Mouse (Mus musculus): ENCODE measurements around the gene Retnlb. TPM values are rescaled to one million over a fixed set of nuclear protein-coding genes. Genes with fewer than 3 reads are reported as not detected.
"Not testable (repeated sequence)": the region's sequence is repeated elsewhere in the genome, so short reads cannot be mapped to it uniquely, and the experiment has no call there.

The Retnlb gene
- total and polyA plus RNA-seq, 2 experiments from 2014 or later: not detected

GRCm38 (mm10) chr16:48811881-48812436 lies 4.7 kb upstream of the Retnlb start:
- Histone ChIP-seq H3K27me3 (ENCODE audit: insufficient read depth, low read length) (no peaks in the 10 kb centered on the region), H3K4me3 (ENCODE audit: low read depth, low read length) (no peak overlapping the region), H3K4me1 (ENCODE audit: insufficient read depth, low read length) (no peaks in the 10 kb centered on the region), H3K9ac (replicated peaks; ENCODE audit: low read length, poor library complexity, severe bottlenecking) (no peak overlapping the region), H3K4me2 (ENCODE audit: low read depth, low read length, poor library complexity, severe bottlenecking) (no peak overlapping the region), H3K9me3 (ENCODE audit: low read length) (no peaks in the 10 kb centered on the region), H3K36me3 (ENCODE audit: insufficient read depth, low read length) (no peaks in the 10 kb centered on the region), H3K27ac (ENCODE audit: low read depth, low read length) (no peak overlapping the region)
- WGBS: 89% methylated on average over 7 of the region's 7 CpGs
- TF ChIP-seq CTCF (IDR thresholded peaks at IDR 0.05): no peak
- ATAC-seq (ENCODE audit: low FRiP score): no peak
- DNase-seq (ENCODE audit: low spot score): no peak

DNA sequence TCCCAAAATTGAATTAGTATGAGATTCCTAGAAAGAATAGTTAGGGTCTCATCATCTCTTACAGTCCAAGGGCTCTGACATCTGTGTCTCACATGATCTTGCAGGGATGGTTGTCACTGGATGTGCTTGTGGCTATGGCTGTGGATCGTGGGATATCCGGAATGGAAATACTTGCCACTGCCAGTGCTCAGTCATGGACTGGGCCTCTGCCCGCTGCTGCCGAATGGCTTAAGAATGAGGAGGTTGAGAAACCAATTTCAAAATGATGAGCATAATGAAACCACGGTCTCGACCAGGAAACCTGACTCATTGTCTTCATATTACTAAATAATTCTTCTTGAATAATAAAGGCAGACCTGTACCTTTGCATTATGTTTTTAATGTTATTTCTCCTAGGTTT lies 1.9 kb downstream of the Retnlb start:
- TF ChIP-seq CTCF (IDR thresholded peaks at IDR 0.05): no peak
- WGBS: 89% methylated on average over 6 of the region's 6 CpGs
- Histone ChIP-seq H3K27ac (ENCODE audit: low read depth, low read length) (no peak overlapping the region), H3K4me2 (ENCODE audit: low read depth, low read length, poor library complexity, severe bottlenecking) (no peak overlapping the region), H3K9me3 (ENCODE audit: low read length) (no peaks in the 10 kb centered on the region), H3K9ac (replicated peaks; ENCODE audit: low read length, poor library complexity, severe bottlenecking) (no peak overlapping the region), H3K4me3 (ENCODE audit: low read depth, low read length) (no peak overlapping the region), H3K27me3 (ENCODE audit: insufficient read depth, low read length) (no peaks in the 10 kb centered on the region), H3K36me3 (ENCODE audit: insufficient read depth, low read length) (no peaks in the 10 kb centered on the region), H3K4me1 (ENCODE audit: insufficient read depth, low read length) (no peaks in the 10 kb centered on the region)
- DNase-seq (ENCODE audit: low spot score): no peak
- ATAC-seq (ENCODE audit: low FRiP score): no peak

DNA sequence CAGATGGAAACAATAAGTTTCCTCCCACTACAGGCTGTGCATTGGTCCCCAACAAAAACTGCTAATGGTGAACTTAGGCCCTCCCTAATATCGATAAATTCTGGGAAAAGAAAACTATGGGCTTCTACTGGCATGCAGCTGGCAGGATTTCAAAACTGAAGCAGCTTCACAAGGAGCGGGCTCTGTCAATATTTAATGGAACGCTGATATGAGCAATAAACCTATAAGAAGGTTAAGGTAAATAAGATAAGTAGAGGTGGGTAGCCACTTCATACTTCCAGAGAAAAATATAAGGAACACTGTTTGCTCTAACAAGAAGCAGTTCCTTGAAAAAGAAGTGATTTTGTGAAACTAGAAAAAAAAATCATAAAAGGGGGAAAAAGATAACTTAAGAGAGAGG lies 9.8 kb downstream of the Retnlb start:
- Histone ChIP-seq H3K4me3 (ENCODE audit: low read depth, low read length) (no peak overlapping the region), H3K27me3 (ENCODE audit: insufficient read depth, low read length) (no peaks in the 10 kb centered on the region), H3K27ac (ENCODE audit: low read depth, low read length) (no peak overlapping the region), H3K9me3 (ENCODE audit: low read length) (no peaks in the 10 kb centered on the region), H3K4me1 (ENCODE audit: insufficient read depth, low read length) (no peaks in the 10 kb centered on the region), H3K4me2 (ENCODE audit: low read depth, low read length, poor library complexity, severe bottlenecking) (no peak overlapping the region), H3K9ac (replicated peaks; ENCODE audit: low read length, poor library complexity, severe bottlenecking) (no peak overlapping the region), H3K36me3 (ENCODE audit: insufficient read depth, low read length) (no peaks in the 10 kb centered on the region)
- no peak for TF ChIP-seq CTCF (IDR thresholded peaks at IDR 0.05)
- ATAC-seq (ENCODE audit: low FRiP score): no peak
- WGBS: 85% methylated on average over 3 of the region's 3 CpGs
- DNase-seq (ENCODE audit: low spot score): no peak

GRCm38 (mm10) chr16:48827625-48828024 lies 11.0 kb downstream of the Retnlb start:
- Histone ChIP-seq H3K9ac (replicated peaks; ENCODE audit: low read length, poor library complexity, severe bottlenecking) (no peak overlapping the region), H3K27me3 (ENCODE audit: insufficient read depth, low read length) (no peaks in the 10 kb centered on the region), H3K4me3 (ENCODE audit: low read depth, low read length) (no peak overlapping the region), H3K4me2 (ENCODE audit: low read depth, low read length, poor library complexity, severe bottlenecking) (no peak overlapping the region), H3K9me3 (ENCODE audit: low read length) (no peaks in the 10 kb centered on the region), H3K4me1 (ENCODE audit: insufficient read depth, low read length) (no peaks in the 10 kb centered on the region), H3K27ac (ENCODE audit: low read depth, low read length) (no peak overlapping the region), H3K36me3 (ENCODE audit: insufficient read depth, low read length) (no peaks in the 10 kb centered on the region)
- no peak for DNase-seq (ENCODE audit: low spot score)
- no peak for ATAC-seq (ENCODE audit: low FRiP score)
- no peak for TF ChIP-seq CTCF (IDR thresholded peaks at IDR 0.05)
- 48% methylated on average over 1 of the region's 1 CpGs for WGBS

DNA sequence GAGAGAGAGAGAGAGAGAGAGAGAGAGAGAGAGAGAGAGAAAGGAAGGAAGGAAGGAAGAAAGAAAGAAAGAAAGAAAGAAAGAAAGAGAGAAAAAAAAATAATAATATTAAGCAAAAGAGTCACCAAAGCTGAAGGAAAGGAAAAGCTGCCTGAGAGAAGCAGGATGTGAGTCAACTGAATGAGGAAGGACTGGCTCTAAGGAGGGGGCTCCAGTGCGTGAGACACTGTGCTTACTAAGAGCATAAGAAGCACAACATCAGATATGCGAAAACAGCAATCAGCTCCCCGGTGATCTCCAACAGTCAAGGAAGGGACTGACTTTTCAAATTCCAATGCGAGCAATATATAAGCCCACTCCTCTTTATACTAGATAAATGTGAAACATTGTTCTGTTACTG lies 12.4 kb downstream of the Retnlb start:
- Histone ChIP-seq H3K36me3 (ENCODE audit: insufficient read depth, low read length) (no peaks in the 10 kb centered on the region), H3K27ac (ENCODE audit: low read depth, low read length) (no peak overlapping the region), H3K9ac (replicated peaks; ENCODE audit: low read length, poor library complexity, severe bottlenecking) (no peak overlapping the region), H3K27me3 (ENCODE audit: insufficient read depth, low read length) (no peaks in the 10 kb centered on the region), H3K4me2 (ENCODE audit: low read depth, low read length, poor library complexity, severe bottlenecking) (no peak overlapping the region), H3K4me1 (ENCODE audit: insufficient read depth, low read length) (no peaks in the 10 kb centered on the region), H3K9me3 (ENCODE audit: low read length) (no peaks in the 10 kb centered on the region), H3K4me3 (ENCODE audit: low read depth, low read length) (no peak overlapping the region)
- WGBS: 83% methylated on average over 4 of the region's 4 CpGs
- TF ChIP-seq CTCF (IDR thresholded peaks at IDR 0.05): no peak
- DNase-seq (ENCODE audit: low spot score) (no peak), ATAC-seq (ENCODE audit: low FRiP score) (no peak)

DNA sequence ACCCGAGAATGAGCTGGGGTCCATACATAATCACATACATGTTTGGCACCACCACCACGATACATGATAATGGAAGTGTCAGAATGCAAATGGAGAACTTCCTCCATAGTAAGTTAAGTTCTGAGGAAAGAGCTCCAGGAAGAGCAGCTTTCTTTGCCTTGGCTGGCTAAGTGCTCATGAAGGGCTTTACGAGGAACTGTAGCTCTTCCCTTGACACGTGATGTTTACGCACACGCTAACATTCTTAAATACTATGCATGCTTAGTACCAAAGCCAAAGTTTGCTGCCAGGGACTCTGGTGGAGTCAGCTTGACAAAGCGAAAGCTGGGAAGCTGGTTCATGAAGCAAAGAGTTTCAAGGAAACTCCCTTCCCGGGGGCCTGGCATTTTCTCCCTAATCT lies 15.4 kb downstream of the Retnlb start:
- Histone ChIP-seq H3K9ac (replicated peaks; ENCODE audit: low read length, poor library complexity, severe bottlenecking) (no peak overlapping the region), H3K4me2 (ENCODE audit: low read depth, low read length, poor library complexity, severe bottlenecking) (no peak overlapping the region), H3K27me3 (ENCODE audit: insufficient read depth, low read length) (no peaks in the 10 kb centered on the region), H3K36me3 (ENCODE audit: insufficient read depth, low read length) (no peaks in the 10 kb centered on the region), H3K9me3 (ENCODE audit: low read length) (no peaks in the 10 kb centered on the region), H3K4me3 (ENCODE audit: low read depth, low read length) (no peak overlapping the region), H3K27ac (ENCODE audit: low read depth, low read length) (no peak overlapping the region), H3K4me1 (ENCODE audit: insufficient read depth, low read length) (no peaks in the 10 kb centered on the region)
- no peak for TF ChIP-seq CTCF (IDR thresholded peaks at IDR 0.05)
- ATAC-seq (ENCODE audit: low FRiP score): no peak
- 92% methylated on average over 7 of the region's 8 CpGs for WGBS
- no peak for DNase-seq (ENCODE audit: low spot score)

- not testable (repeated sequence) for H3K4me1 ChIP-seq (ENCODE audit: insufficient read depth, low read length); ATAC-seq (ENCODE audit: low FRiP score); H3K9me3 ChIP-seq (ENCODE audit: low read length); DNase-seq (ENCODE audit: low spot score); H3K27me3 ChIP-seq (ENCODE audit: insufficient read depth, low read length); H3K36me3 ChIP-seq (ENCODE audit: insufficient read depth, low read length); H3K4me2 ChIP-seq (ENCODE audit: low read depth, low read length, poor library complexity, severe bottlenecking); H3K4me3 ChIP-seq (ENCODE audit: low read depth, low read length); H3K9ac ChIP-seq (replicated peaks; ENCODE audit: low read length, poor library complexity, severe bottlenecking); H3K27ac ChIP-seq (ENCODE audit: low read depth, low read length)
- 67% methylated on average over 1 of the region's 1 CpGs for WGBS
Measured at GRCm38 (mm10) chr16:48833626-48834025, 17.0 kb downstream of the Retnlb start.
